Mouse (Mus musculus): ENCODE measurements around the gene Slc18a3. TPM values are rescaled to one million over a fixed set of nuclear protein-coding genes. Genes with fewer than 3 reads are reported as not detected.

The Slc18a3 gene
- polyA plus RNA-seq, 1 experiment = not detected

- TF ChIP-seq MAX (IDR thresholded peaks at IDR 0.05) (peak; percentile 45), MYOD1 (IDR thresholded peaks at IDR 0.05; ENCODE audit: control insufficient read depth, insufficient read length, low read depth) (no peak), USF1 (IDR thresholded peaks at IDR 0.05; ENCODE audit: low read depth) (peak; percentile 36), CEBPB (IDR thresholded peaks at IDR 0.05; ENCODE audit: low read depth) (peak; percentile 18)
- H3K79me3 ChIP-seq (ENCODE audit: low read depth) = no peaks in the 10 kb centered on the region
- H3ac ChIP-seq (ENCODE audit: control insufficient read depth, insufficient read length, low read depth) = no peak overlapping the region
- no peak overlapping the region for H3K4me3 ChIP-seq (ENCODE audit: insufficient read depth, poor library complexity, severe bottlenecking)
- no peaks in the 10 kb centered on the region for H3K79me2 ChIP-seq (ENCODE audit: control insufficient read depth, insufficient read depth)
- H3K36me3 ChIP-seq (ENCODE audit: control insufficient read depth, insufficient read depth) = no peaks in the 10 kb centered on the region
- H3K27me3 ChIP-seq (ENCODE audit: control insufficient read depth, insufficient read depth, insufficient read length) = no peaks in the 10 kb centered on the region
These were observed 31.6 kb upstream of the Slc18a3 start for GRCm38 (mm10) chr14:32496115-32496850.

GRCm38 (mm10) chr14:32492521-32492920 lies 27.9 kb upstream of the Slc18a3 start:
- Histone ChIP-seq H3K4me3 (ENCODE audit: insufficient read depth, poor library complexity, severe bottlenecking) (peak overlapping the region; percentile 2), H3K79me3 (ENCODE audit: low read depth) (no peaks in the 10 kb centered on the region), H3K27me3 (ENCODE audit: control insufficient read depth, insufficient read depth, insufficient read length) (no peaks in the 10 kb centered on the region), H3K36me3 (ENCODE audit: control insufficient read depth, insufficient read depth) (no peaks in the 10 kb centered on the region), H3ac (ENCODE audit: control insufficient read depth, insufficient read length, low read depth) (no peak overlapping the region), H3K79me2 (ENCODE audit: control insufficient read depth, insufficient read depth) (no peaks in the 10 kb centered on the region)
- TF ChIP-seq CEBPB (IDR thresholded peaks at IDR 0.05; ENCODE audit: low read depth) (no peak), MYOD1 (IDR thresholded peaks at IDR 0.05; ENCODE audit: control insufficient read depth, insufficient read length, low read depth) (no peak), MAX (IDR thresholded peaks at IDR 0.05) (peak; percentile 82), USF1 (IDR thresholded peaks at IDR 0.05; ENCODE audit: low read depth) (no peak), FOSL1 (IDR thresholded peaks at IDR 0.05; ENCODE audit: insufficient read depth, low read length, poor library complexity, severe bottlenecking) (peak; percentile 27)

- Histone ChIP-seq H3K79me2 (ENCODE audit: control insufficient read depth, insufficient read depth) (no peaks in the 10 kb centered on the region), H3K27me3 (ENCODE audit: control insufficient read depth, insufficient read depth, insufficient read length) (peaks cover 26% of the 10 kb centered on the region), H3K4me3 (ENCODE audit: insufficient read depth, poor library complexity, severe bottlenecking) (no peak overlapping the region), H3ac (ENCODE audit: control insufficient read depth, insufficient read length, low read depth) (no peak overlapping the region), H3K79me3 (ENCODE audit: low read depth) (no peaks in the 10 kb centered on the region), H3K36me3 (ENCODE audit: control insufficient read depth, insufficient read depth) (no peaks in the 10 kb centered on the region)
- TF ChIP-seq MYOD1 (IDR thresholded peaks at IDR 0.05; ENCODE audit: control insufficient read depth, insufficient read length, low read depth) (no peak), USF1 (IDR thresholded peaks at IDR 0.05; ENCODE audit: low read depth) (peak; percentile 2), CTCF (IDR thresholded peaks at IDR 0.05; ENCODE audit: control insufficient read depth, insufficient read depth, insufficient read length) (peak; percentile 31)
These were observed 17.4 kb upstream of the Slc18a3 start for GRCm38 (mm10) chr14:32482061-32482460.

GRCm38 (mm10) chr14:32477581-32477980 lies 12.9 kb upstream of the Slc18a3 start:
- H3K36me3 ChIP-seq (ENCODE audit: control insufficient read depth, insufficient read depth) = no peaks in the 10 kb centered on the region
- H3K79me3 ChIP-seq (ENCODE audit: low read depth) = no peaks in the 10 kb centered on the region
- no peaks in the 10 kb centered on the region for H3K79me2 ChIP-seq (ENCODE audit: control insufficient read depth, insufficient read depth)
- no peak overlapping the region for H3K4me3 ChIP-seq (ENCODE audit: insufficient read depth, poor library complexity, severe bottlenecking)
- no peak overlapping the region for H3ac ChIP-seq (ENCODE audit: control insufficient read depth, insufficient read length, low read depth)
- peaks cover 23% of the 10 kb centered on the region for H3K27me3 ChIP-seq (ENCODE audit: control insufficient read depth, insufficient read depth, insufficient read length)
- TF ChIP-seq USF1 (IDR thresholded peaks at IDR 0.05; ENCODE audit: low read depth) = no peak
- TF ChIP-seq CEBPB (IDR thresholded peaks at IDR 0.05; ENCODE audit: low read depth) = no peak
- TF ChIP-seq MYOG (IDR thresholded peaks at IDR 0.05; ENCODE audit: control insufficient read depth, extremely low read depth, insufficient read length) = no peak
- no peak for TF ChIP-seq CTCF (IDR thresholded peaks at IDR 0.05; ENCODE audit: control insufficient read depth, insufficient read depth, insufficient read length)
- TF ChIP-seq MAX (IDR thresholded peaks at IDR 0.05) = no peak
- TF ChIP-seq FOSL1 (IDR thresholded peaks at IDR 0.05; ENCODE audit: insufficient read depth, low read length, poor library complexity, severe bottlenecking) = no peak
- no peak for TF ChIP-seq MYOD1 (IDR thresholded peaks at IDR 0.05; ENCODE audit: control insufficient read depth, insufficient read length, low read depth)

- Histone ChIP-seq H3K79me2 (ENCODE audit: control insufficient read depth, insufficient read depth) (no peaks in the 10 kb centered on the region), H3K27me3 (ENCODE audit: control insufficient read depth, insufficient read depth, insufficient read length) (peaks cover 23% of the 10 kb centered on the region), H3K4me3 (ENCODE audit: insufficient read depth, poor library complexity, severe bottlenecking) (no peak overlapping the region), H3ac (ENCODE audit: control insufficient read depth, insufficient read length, low read depth) (no peak overlapping the region), H3K36me3 (ENCODE audit: control insufficient read depth, insufficient read depth) (no peaks in the 10 kb centered on the region), H3K79me3 (ENCODE audit: low read depth) (no peaks in the 10 kb centered on the region)
- TF ChIP-seq MYOG (IDR thresholded peaks at IDR 0.05; ENCODE audit: control insufficient read depth, extremely low read depth, insufficient read length) (no peak), USF1 (IDR thresholded peaks at IDR 0.05; ENCODE audit: low read depth) (no peak), CEBPB (IDR thresholded peaks at IDR 0.05; ENCODE audit: low read depth) (no peak), MYOD1 (IDR thresholded peaks at IDR 0.05; ENCODE audit: control insufficient read depth, insufficient read length, low read depth) (no peak), FOSL1 (IDR thresholded peaks at IDR 0.05; ENCODE audit: insufficient read depth, low read length, poor library complexity, severe bottlenecking) (no peak), CTCF (IDR thresholded peaks at IDR 0.05; ENCODE audit: control insufficient read depth, insufficient read depth, insufficient read length) (no peak), MAX (IDR thresholded peaks at IDR 0.05) (no peak)
These were observed 11.9 kb upstream of the Slc18a3 start for GRCm38 (mm10) chr14:32476559-32476958.

- H3ac ChIP-seq (ENCODE audit: control insufficient read depth, insufficient read length, low read depth) = no peak overlapping the region
These were observed 8.3 kb upstream of the Slc18a3 start for GRCm38 (mm10) chr14:32472996-32473395.

More at GRCm38 (mm10) chr14:32472996-32473395, 8.3 kb upstream of the Slc18a3 start:
- H3K27me3 ChIP-seq (ENCODE audit: control insufficient read depth, insufficient read depth, insufficient read length) = peaks cover 7% of the 10 kb centered on the region
- no peaks in the 10 kb centered on the region for H3K79me2 ChIP-seq (ENCODE audit: control insufficient read depth, insufficient read depth)
- no peaks in the 10 kb centered on the region for H3K36me3 ChIP-seq (ENCODE audit: control insufficient read depth, insufficient read depth)
- H3K4me3 ChIP-seq (ENCODE audit: insufficient read depth, poor library complexity, severe bottlenecking) = no peak overlapping the region
- H3K79me3 ChIP-seq (ENCODE audit: low read depth) = no peaks in the 10 kb centered on the region
- no peak for TF ChIP-seq MAX (IDR thresholded peaks at IDR 0.05)
- TF ChIP-seq CTCF (IDR thresholded peaks at IDR 0.05; ENCODE audit: control insufficient read depth, insufficient read depth, insufficient read length) = peak; percentile 34

Measured in C2C12 (cell line).